Mouse (Mus musculus) ES-E14 (cell line): ENCODE data around the gene Csnk2a2.

ENCODE experiments used
- CHD2 ChIP-seq: IDR thresholded peaks from 2 replicates; pipeline ENCODE4 v1.6.1; 2014; ENCODE audit warnings: mild to moderate bottlenecking, low read depth, low read length, inconsistent platforms
- HCFC1 ChIP-seq: IDR thresholded peaks from 2 replicates; pipeline ENCODE4 v1.6.1; 2012; ENCODE audit warnings: low read length, inconsistent platforms, borderline replicate concordance; ENCODE audit not compliant: insufficient read depth
- MAFK ChIP-seq: IDR thresholded peaks from 2 replicates; pipeline ENCODE4 v1.6.1; 2014; ENCODE audit warnings: mild to moderate bottlenecking, low read depth, low read length, inconsistent platforms; ENCODE audit not compliant: insufficient read depth
- ZC3H11A ChIP-seq: IDR thresholded peaks from 2 replicates; pipeline ENCODE4 v1.6.1; 2012; ENCODE audit warnings: low read depth, mild to moderate bottlenecking, inconsistent platforms, low read length, borderline replicate concordance
- ZNF384 ChIP-seq: IDR thresholded peaks from 2 replicates; pipeline ENCODE4 v1.6.1; 2012; ENCODE audit warnings: low read depth, low read length, inconsistent platforms

DNA sequence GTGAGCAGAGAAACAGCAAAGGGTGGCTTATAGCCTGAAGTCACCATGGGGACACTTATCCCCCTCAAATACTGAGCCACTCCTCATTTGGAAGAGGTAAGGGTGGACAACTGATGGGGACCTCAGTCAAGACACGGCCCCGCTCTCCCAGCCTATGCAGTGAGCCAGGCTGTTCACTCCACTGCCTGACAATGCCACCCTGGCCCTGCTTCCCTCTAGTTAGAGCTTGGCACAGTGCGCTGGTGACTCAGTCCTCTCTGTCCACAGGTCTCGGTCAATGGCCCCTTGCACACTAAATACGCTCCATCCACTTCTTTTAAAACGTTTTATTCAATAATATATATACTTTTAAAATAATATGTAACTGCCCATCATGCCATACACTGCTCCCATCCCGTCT is 42.2 kb downstream of the Csnk2a2 start:
- TF ChIP-seq ZC3H11A = no peak
- TF ChIP-seq CHD2 = no peak
- TF ChIP-seq ZNF384 = no peak
- no peak for TF ChIP-seq HCFC1
- TF ChIP-seq MAFK = no peak
